Mouse (Mus musculus): Measurements from ENCODE around the gene Lig3. TPM values are rescaled to one million over a fixed set of nuclear protein-coding genes. Genes with fewer than 3 reads are reported as not detected.

Lig3 gene
- polyA plus RNA-seq, 1 experiment from 2014 or later: 52.9 TPM

DNA sequence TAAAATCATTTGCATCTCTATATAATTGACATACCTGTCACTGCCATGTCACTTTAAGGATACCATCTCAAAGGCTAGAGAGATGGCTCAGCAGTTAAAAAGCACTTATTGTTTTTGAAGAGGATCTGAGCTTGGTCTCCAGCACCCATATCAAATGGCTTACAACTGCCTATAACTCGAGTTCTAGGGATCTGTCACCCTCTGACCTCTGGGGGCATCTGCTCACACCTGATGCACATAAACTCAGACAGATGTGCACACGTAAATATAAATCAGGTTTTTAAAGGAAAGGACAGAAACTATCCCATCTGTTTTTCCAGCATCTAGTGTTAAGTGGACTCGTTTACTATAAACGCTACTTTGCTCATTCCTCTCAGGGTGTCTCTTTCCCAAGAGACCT is 17.6 kb upstream of the Lig3 start:
- Histone ChIP-seq H3K27me3 (ENCODE audit: control insufficient read depth, insufficient read depth, low read length) (no peaks in the 10 kb centered on the region), H3K4me2 (ENCODE audit: low read depth) (peak overlapping the region; percentile 88), H3K9me3 (ENCODE audit: control insufficient read depth, low read length) (no peaks in the 10 kb centered on the region), H3K4me3 (ENCODE audit: low read depth, low read length) (peak overlapping the region; percentile 96), H3K36me3 (ENCODE audit: control insufficient read depth, insufficient read depth, low read length) (no peaks in the 10 kb centered on the region), H3K9ac (ENCODE audit: low read length) (peak overlapping the region; percentile 80; the same call in 1 of the 2 replicates), H3K4me1 (ENCODE audit: control insufficient read depth, insufficient read depth, low read length) (peaks cover 7% of the 10 kb centered on the region), H3K27ac (ENCODE audit: low read depth, low read length) (no peak overlapping the region)
- DNase-seq (ENCODE audit: low spot score) (no peak), ATAC-seq (ENCODE audit: insufficient read depth, low FRiP score, low TSS enrichment) (no peak)
- WGBS: 17% methylated on average over 4 of the region's 4 CpGs

DNA sequence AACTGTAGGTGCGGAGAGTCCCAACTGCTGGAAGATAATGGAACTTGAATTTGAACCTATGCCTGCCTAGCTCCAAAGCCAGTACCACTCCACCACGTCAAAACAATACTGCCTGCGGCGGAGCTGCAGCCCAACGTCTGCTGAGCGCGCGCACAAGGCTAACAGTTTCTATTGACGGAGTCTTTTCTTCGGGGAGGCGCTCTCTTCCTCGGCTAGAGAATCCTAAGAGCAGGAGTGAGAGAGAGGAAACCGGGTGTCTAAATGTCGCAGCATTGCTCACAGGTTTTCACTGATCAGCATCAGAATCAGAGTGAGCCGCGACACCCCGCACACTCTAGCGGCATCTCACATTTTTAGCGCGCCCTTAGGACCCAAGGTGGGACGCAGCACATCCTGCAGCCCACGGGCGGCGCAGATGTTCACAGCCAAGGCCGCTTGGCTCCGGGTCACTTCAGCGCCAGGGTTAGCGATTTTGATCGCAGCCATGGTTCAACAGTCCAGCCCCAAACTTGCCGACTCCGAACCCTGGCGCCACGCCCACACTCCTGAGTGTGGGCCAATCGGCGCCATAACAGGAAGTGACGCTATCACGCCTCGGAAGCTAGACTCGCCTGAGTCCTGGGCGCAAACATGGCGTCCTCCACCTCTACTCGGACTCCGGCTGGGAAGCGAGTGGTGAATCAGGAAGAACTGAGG is 17.0 kb upstream of the Lig3 start, which contains the start of the genes Cct6b and Zfp830:
Cct6b (minus strand) TSS at position 580 of the 696 bp plus-strand sequence.
Zfp830 (plus strand) TSS at position 604 of the 696 bp plus-strand sequence.
- Histone ChIP-seq H3K4me3 (ENCODE audit: low read depth, low read length) (peak within 1 kb of the TSS; percentile 96), H3K9me3 (ENCODE audit: control insufficient read depth, low read length) (no peaks in the 10 kb centered on the region), H3K36me3 (ENCODE audit: control insufficient read depth, insufficient read depth, low read length) (no peaks in the 10 kb centered on the region), H3K27me3 (ENCODE audit: control insufficient read depth, insufficient read depth, low read length) (no peaks in the 10 kb centered on the region), H3K9ac (ENCODE audit: low read length) (peak within 1 kb of the TSS; percentile 80), H3K27ac (ENCODE audit: low read depth, low read length) (peak within 1 kb of the TSS; percentile 82), H3K4me1 (ENCODE audit: control insufficient read depth, insufficient read depth, low read length) (peaks cover 7% of the 10 kb centered on the region), H3K4me2 (ENCODE audit: low read depth) (peak within 1 kb of the TSS; percentile 88)
- WGBS: under 1% methylated on average over 44 of the region's 44 CpGs
- peak; percentile 99 for ATAC-seq (ENCODE audit: insufficient read depth, low FRiP score, low TSS enrichment)
- DNase-seq (ENCODE audit: low spot score): peak; percentile 93

DNA sequence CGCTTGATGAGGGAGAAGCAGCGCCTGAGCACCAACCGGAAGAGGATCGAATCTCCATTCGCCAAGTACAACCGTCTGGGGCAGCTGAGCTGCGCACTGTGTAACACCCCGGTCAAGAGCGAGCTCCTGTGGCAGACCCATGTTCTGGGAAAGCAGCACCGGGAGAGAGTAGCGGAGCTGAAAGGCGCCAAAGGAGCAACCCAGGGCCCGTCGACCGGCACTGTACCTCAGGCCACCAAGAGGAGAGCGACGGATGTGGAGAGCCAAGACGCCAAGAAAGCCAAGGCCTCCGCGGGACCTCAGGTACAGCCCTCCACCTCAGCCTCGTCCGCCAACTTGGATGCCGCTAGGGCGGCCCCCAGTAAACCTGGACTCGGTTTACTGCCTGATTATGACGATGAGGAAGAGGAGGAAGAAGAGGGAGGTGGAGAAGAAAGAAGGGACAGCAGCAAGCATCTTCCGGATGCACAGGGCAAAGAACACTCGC is 16.4 kb upstream of the Lig3 start:
- WGBS: under 1% methylated on average over 28 of the region's 28 CpGs
- DNase-seq (ENCODE audit: low spot score): no peak

DNA sequence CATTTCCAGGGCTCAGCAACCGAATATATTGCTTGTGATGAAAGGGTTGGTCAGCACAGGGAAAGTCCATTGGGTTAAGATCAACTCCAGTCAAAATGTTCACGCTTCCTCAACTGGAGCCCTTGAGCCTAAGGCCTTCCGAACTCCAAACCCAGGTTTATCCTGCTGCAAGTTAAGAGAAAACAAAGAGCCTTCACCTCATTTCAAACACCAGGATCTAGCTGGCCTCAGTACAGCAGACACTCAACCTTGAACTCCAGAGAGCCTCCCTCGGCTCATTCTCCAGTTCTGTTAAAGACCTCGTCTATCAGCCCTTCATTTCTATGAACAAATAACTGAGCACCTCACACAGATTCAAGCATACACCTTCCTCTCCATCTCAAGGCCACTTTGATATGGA is 774 bp upstream of the Lig3 start:
- Histone ChIP-seq H3K27ac (ENCODE audit: low read depth, low read length) (no peak overlapping the region), H3K27me3 (ENCODE audit: control insufficient read depth, insufficient read depth, low read length) (no peaks in the 10 kb centered on the region), H3K9me3 (ENCODE audit: control insufficient read depth, low read length) (no peaks in the 10 kb centered on the region), H3K4me1 (ENCODE audit: control insufficient read depth, insufficient read depth, low read length) (peaks cover 11% of the 10 kb centered on the region), H3K9ac (ENCODE audit: low read length) (peak overlapping the region; percentile 96), H3K4me3 (ENCODE audit: low read depth, low read length) (peak overlapping the region; percentile 94), H3K36me3 (ENCODE audit: control insufficient read depth, insufficient read depth, low read length) (peaks cover 4% of the 10 kb centered on the region; the same call in 1 of the 2 replicates), H3K4me2 (ENCODE audit: low read depth) (peak overlapping the region; percentile 70)
- ATAC-seq (ENCODE audit: insufficient read depth, low FRiP score, low TSS enrichment) (no peak), DNase-seq (ENCODE audit: low spot score) (no peak)
- WGBS: 63% methylated on average over 5 of the region's 5 CpGs

More for the DNA sequence above, 16.4 kb upstream of the Lig3 start:
- peak; percentile 53 for ATAC-seq (ENCODE audit: insufficient read depth, low FRiP score, low TSS enrichment)
- Histone ChIP-seq H3K36me3 (ENCODE audit: control insufficient read depth, insufficient read depth, low read length) (no peaks in the 10 kb centered on the region), H3K9me3 (ENCODE audit: control insufficient read depth, low read length) (no peaks in the 10 kb centered on the region), H3K27me3 (ENCODE audit: control insufficient read depth, insufficient read depth, low read length) (no peaks in the 10 kb centered on the region), H3K4me1 (ENCODE audit: control insufficient read depth, insufficient read depth, low read length) (peaks cover 7% of the 10 kb centered on the region), H3K9ac (ENCODE audit: low read length) (peak overlapping the region; percentile 80), H3K4me2 (ENCODE audit: low read depth) (peak overlapping the region; percentile 88), H3K4me3 (ENCODE audit: low read depth, low read length) (peak overlapping the region; percentile 96), H3K27ac (ENCODE audit: low read depth, low read length) (peak overlapping the region; percentile 82)

DNA sequence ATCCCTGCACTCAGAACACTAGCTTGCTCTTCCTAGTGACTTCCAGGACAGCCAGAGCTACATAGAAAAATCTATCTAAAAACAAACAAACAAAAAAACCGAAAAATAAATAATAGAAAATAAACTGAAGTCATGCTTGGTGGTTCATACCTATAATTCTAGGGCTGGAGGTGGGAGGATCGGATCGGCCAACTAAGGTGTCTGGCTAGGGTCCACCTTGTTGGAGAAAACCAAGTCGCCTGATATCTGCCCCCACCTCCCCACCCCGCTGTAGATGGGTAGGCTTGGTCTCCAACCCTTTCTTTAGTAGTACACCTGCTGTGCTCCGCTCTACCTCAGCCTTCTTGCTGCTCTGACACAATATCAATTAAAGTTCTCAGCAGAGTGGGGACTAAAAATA is 1.3 kb downstream of the Lig3 start:
- Histone ChIP-seq H3K9me3 (ENCODE audit: control insufficient read depth, low read length) (no peaks in the 10 kb centered on the region), H3K4me3 (ENCODE audit: low read depth, low read length) (peak overlapping the region; percentile 94), H3K4me2 (ENCODE audit: low read depth) (peak overlapping the region; percentile 70), H3K36me3 (ENCODE audit: control insufficient read depth, insufficient read depth, low read length) (peaks cover 5% of the 10 kb centered on the region; the same call in 1 of the 2 replicates), H3K27ac (ENCODE audit: low read depth, low read length) (no peak overlapping the region), H3K9ac (ENCODE audit: low read length) (peak overlapping the region; percentile 96), H3K27me3 (ENCODE audit: control insufficient read depth, insufficient read depth, low read length) (no peaks in the 10 kb centered on the region), H3K4me1 (ENCODE audit: control insufficient read depth, insufficient read depth, low read length) (peaks cover 11% of the 10 kb centered on the region)
- DNase-seq (ENCODE audit: low spot score) (no peak), ATAC-seq (ENCODE audit: insufficient read depth, low FRiP score, low TSS enrichment) (no peak)
- WGBS: 51% methylated on average over 6 of the region's 6 CpGs

DNA sequence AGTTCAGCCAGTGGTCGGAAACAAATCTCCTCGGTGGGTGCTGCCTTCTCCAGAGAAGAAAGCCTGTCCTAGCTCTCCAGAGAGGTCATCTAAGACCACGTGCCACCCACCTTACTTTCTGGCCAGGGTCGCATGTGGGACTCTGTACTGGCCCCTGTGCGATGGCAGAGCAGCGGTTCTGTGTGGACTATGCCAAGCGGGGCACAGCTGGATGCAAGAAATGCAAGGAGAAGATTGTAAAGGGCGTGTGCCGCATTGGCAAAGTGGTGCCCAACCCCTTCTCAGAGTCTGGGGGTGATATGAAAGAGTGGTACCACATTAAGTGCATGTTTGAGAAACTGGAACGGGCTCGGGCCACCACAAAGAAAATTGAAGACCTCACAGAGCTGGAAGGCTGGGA is 2.5 kb downstream of the Lig3 start:
- Histone ChIP-seq H3K27me3 (ENCODE audit: control insufficient read depth, insufficient read depth, low read length) (no peaks in the 10 kb centered on the region), H3K9me3 (ENCODE audit: control insufficient read depth, low read length) (no peaks in the 10 kb centered on the region), H3K36me3 (ENCODE audit: control insufficient read depth, insufficient read depth, low read length) (peaks cover 5% of the 10 kb centered on the region; the same call in 1 of the 2 replicates), H3K4me1 (ENCODE audit: control insufficient read depth, insufficient read depth, low read length) (peaks cover 11% of the 10 kb centered on the region), H3K9ac (ENCODE audit: low read length) (no peak overlapping the region), H3K4me3 (ENCODE audit: low read depth, low read length) (no peak overlapping the region), H3K4me2 (ENCODE audit: low read depth) (no peak overlapping the region), H3K27ac (ENCODE audit: low read depth, low read length) (no peak overlapping the region)
- ATAC-seq (ENCODE audit: insufficient read depth, low FRiP score, low TSS enrichment): no peak
- no peak for DNase-seq (ENCODE audit: low spot score)
- WGBS: 93% methylated on average over 11 of the region's 11 CpGs

DNA sequence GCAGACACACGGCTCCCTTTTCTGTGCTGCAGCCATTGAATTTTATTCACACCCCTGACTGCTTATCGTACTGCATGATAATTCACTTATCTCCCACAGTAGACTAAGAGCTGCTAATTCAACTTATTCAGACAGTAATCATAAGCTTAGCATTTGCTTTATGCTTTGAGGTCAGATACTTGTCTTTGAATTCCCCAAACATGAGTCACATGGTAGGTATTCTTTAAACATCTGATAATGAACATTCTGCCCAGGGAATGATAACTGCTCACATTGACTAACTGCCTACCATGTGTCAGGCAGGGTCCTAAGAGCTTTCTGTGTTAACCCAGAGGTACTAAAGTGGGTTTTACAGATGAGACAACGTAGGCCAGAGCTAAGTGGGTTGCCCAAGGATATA is 25.7 kb downstream of the Lig3 start:
- no peaks in the 10 kb centered on the region for H3K9me3 ChIP-seq (ENCODE audit: control insufficient read depth, low read length)
- H3K4me1 ChIP-seq (ENCODE audit: control insufficient read depth, insufficient read depth, low read length): no peaks in the 10 kb centered on the region
- H3K27me3 ChIP-seq (ENCODE audit: control insufficient read depth, insufficient read depth, low read length): no peaks in the 10 kb centered on the region
- H3K9ac ChIP-seq (ENCODE audit: low read length): no peak overlapping the region
- H3K36me3 ChIP-seq (ENCODE audit: control insufficient read depth, insufficient read depth, low read length): peaks cover 2% of the 10 kb centered on the region; the same call in 1 of the 2 replicates
- H3K27ac ChIP-seq (ENCODE audit: low read depth, low read length): no peak overlapping the region
- ATAC-seq (ENCODE audit: insufficient read depth, low FRiP score, low TSS enrichment): no peak
- no peak overlapping the region for H3K4me3 ChIP-seq (ENCODE audit: low read depth, low read length)
- no peak for DNase-seq (ENCODE audit: low spot score)
- 85% methylated on average over 3 of the region's 3 CpGs for WGBS
- no peak overlapping the region for H3K4me2 ChIP-seq (ENCODE audit: low read depth)

DNA sequence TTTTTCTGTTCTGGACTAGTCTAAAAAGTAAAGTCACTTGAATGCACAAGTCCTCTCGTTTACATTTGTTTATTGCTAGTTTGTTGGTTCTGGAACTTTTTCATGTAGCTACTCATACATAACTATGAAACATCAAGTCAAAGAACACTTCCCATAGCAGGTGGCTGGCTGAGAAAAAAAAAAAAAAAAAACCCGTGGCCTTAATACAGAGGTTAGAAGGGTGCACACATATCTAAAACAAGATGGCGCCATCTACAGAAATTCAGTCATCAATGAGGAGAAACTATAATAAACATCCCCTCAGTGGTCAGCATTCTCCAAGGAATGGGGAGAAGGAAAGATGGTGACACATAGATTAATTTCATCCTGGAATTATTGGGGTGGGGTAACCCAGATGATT is 26.5 kb downstream of the Lig3 start:
- Histone ChIP-seq H3K9me3 (ENCODE audit: control insufficient read depth, low read length) (no peaks in the 10 kb centered on the region), H3K9ac (ENCODE audit: low read length) (no peak overlapping the region), H3K36me3 (ENCODE audit: control insufficient read depth, insufficient read depth, low read length) (peaks cover 2% of the 10 kb centered on the region; the same call in 1 of the 2 replicates), H3K27ac (ENCODE audit: low read depth, low read length) (no peak overlapping the region), H3K4me2 (ENCODE audit: low read depth) (no peak overlapping the region), H3K27me3 (ENCODE audit: control insufficient read depth, insufficient read depth, low read length) (no peaks in the 10 kb centered on the region), H3K4me1 (ENCODE audit: control insufficient read depth, insufficient read depth, low read length) (no peaks in the 10 kb centered on the region), H3K4me3 (ENCODE audit: low read depth, low read length) (no peak overlapping the region)
- DNase-seq (ENCODE audit: low spot score): no peak
- ATAC-seq (ENCODE audit: insufficient read depth, low FRiP score, low TSS enrichment): no peak
- WGBS: 85% methylated on average over 3 of the region's 3 CpGs

DNA sequence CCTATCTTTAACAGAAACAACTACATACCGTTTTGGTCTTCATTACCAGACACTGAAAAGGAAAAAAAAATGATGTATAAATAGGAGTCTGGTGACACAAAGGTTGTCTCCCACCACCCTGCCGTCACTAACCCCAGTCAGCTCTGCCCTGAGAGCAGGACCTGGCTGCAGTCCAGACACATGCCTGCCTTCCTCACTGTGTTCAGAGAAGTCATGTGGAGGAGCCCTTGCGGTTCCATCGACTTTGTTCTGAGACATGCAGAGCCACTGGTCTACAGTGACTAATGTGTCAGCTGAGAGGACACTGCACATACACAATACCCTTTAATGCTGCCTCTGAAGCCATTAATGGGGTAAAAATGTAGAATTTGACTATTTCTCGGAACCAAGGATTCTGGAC is 27.6 kb downstream of the Lig3 start:
- Histone ChIP-seq H3K4me2 (ENCODE audit: low read depth) (no peak overlapping the region), H3K9me3 (ENCODE audit: control insufficient read depth, low read length) (no peaks in the 10 kb centered on the region), H3K36me3 (ENCODE audit: control insufficient read depth, insufficient read depth, low read length) (0 out of 2 replicates have a peak, but pooled peaks cover 2% of the 10 kb centered on the region), H3K9ac (ENCODE audit: low read length) (no peak overlapping the region), H3K27ac (ENCODE audit: low read depth, low read length) (no peak overlapping the region), H3K4me3 (ENCODE audit: low read depth, low read length) (no peak overlapping the region), H3K4me1 (ENCODE audit: control insufficient read depth, insufficient read depth, low read length) (no peaks in the 10 kb centered on the region), H3K27me3 (ENCODE audit: control insufficient read depth, insufficient read depth, low read length) (no peaks in the 10 kb centered on the region)
- no peak for ATAC-seq (ENCODE audit: insufficient read depth, low FRiP score, low TSS enrichment)
- WGBS: 77% methylated on average over 5 of the region's 5 CpGs
- no peak for DNase-seq (ENCODE audit: low spot score)
